Mouse (Mus musculus) forebrain, embryonic 14.5 days (tissue): ENCODE measurements around the gene Orai2. TPM values are rescaled to one million over a fixed set of nuclear protein-coding genes. Genes with fewer than 3 reads are reported as not detected.

Experiments
- ATAC-seq: fragments of 200-750 bp; cut with Nextera tagmentation; 2 replicates; pipeline ENCODE4 v1.8.0; 2017; ENCODE audit warnings: mild to moderate bottlenecking, moderate library complexity
- DNase-seq: peaks from one replicate; pipeline ENCODE4 v3.0.0-alpha.2; 2015; ENCODE audit warnings: low spot score
- H3K27ac ChIP-seq: fragments of 300-500 bp; sonication (generic); 2 replicates; pipeline ENCODE4 v1.5.1; 2014; ENCODE audit warnings: low read depth, mild to moderate bottlenecking, control low read depth, low read length, moderate library complexity
- H3K27me3 ChIP-seq: fragments of 300-500 bp; sonication (generic); replicated peaks from 2 replicates; pipeline ENCODE4 v1.6.1; 2014; ENCODE audit warnings: low read length, control low read depth, mixed read lengths; ENCODE audit not compliant: control insufficient read depth, insufficient read depth
- H3K36me3 ChIP-seq: fragments of 300-500 bp; sonication (generic); 2 replicates; pipeline ENCODE4 v1.6.1; 2014; ENCODE audit warnings: low read length, control low read depth; ENCODE audit not compliant: control insufficient read depth, insufficient read depth
- H3K4me1 ChIP-seq: fragments of 300-500 bp; sonication (generic); 2 replicates; pipeline ENCODE4 v1.6.1; 2014; ENCODE audit warnings: antibody characterized with exemption, low read length, control low read depth; ENCODE audit not compliant: control insufficient read depth, insufficient read depth
- H3K4me2 ChIP-seq: fragments of 300-500 bp; sonication (generic); 2 replicates; pipeline ENCODE4 v1.6.1; 2014; ENCODE audit warnings: mild to moderate bottlenecking, control low read depth, low read length
- H3K4me3 ChIP-seq: fragments of 300-500 bp; sonication (generic); 2 replicates; pipeline ENCODE4 v1.5.1; 2014; ENCODE audit warnings: low read depth, low read length, control low read depth
- H3K9ac ChIP-seq: fragments of 300-500 bp; sonication (generic); 2 replicates; pipeline ENCODE4 v1.6.1; 2014; ENCODE audit warnings: mild to moderate bottlenecking, low read length, control low read depth, moderate library complexity
- H3K9me3 ChIP-seq: fragments of 300-500 bp; sonication (generic); replicated peaks from 2 replicates; pipeline ENCODE4 v1.6.1; 2016; ENCODE audit warnings: low read length, control low read depth, mixed read lengths; ENCODE audit not compliant: control insufficient read depth
- WGBS: fragments of 180-500 bp; shearing (Covaris S2); extraction: QIAGEN DNeasy Blood & Tissue Kit; methylation state at CpG from one replicate; pipeline ENCODE4 v1.1.7; 2014; 5-methylcytosine and 5-hydroxymethylcytosine counted together
- polyA plus RNA-seq: library from polyadenylated mRNA; unstranded; fragments of >200 nt; fragmentation: Nextera tagmentation; extraction: Ambion mirVana; gene quantifications from 2 replicates; pipeline ENCODE4 v1.2.1, GENCODE M21; 2014

The Orai2 gene
- polyA plus RNA-seq, 1 experiment from 2014 or later: 21.7 TPM

- Histone ChIP-seq H3K4me3 (no peak overlapping the region), H3K9ac (no peak overlapping the region), H3K36me3 (peaks cover 4% of the 10 kb centered on the region), H3K27ac (no peak overlapping the region), H3K9me3 (no peaks in the 10 kb centered on the region), H3K4me1 (no peaks in the 10 kb centered on the region), H3K27me3 (no peaks in the 10 kb centered on the region), H3K4me2 (no peak overlapping the region)
- WGBS: 90% methylated on average over 1 of the region's 1 CpGs
- ATAC-seq (no peak), DNase-seq (no peak)
Observed at GRCm38 (mm10) chr5:136146936-136147335, 23.6 kb downstream of the Orai2 start.

- no peak for ATAC-seq
- no peak overlapping the region for H3K4me3 ChIP-seq
- no peaks in the 10 kb centered on the region for H3K27me3 ChIP-seq
- H3K4me2 ChIP-seq: no peak overlapping the region
- no peaks in the 10 kb centered on the region for H3K9me3 ChIP-seq
- WGBS: 74% methylated on average over 12 of the region's 12 CpGs
- no peak overlapping the region for H3K9ac ChIP-seq
- peaks cover 25% of the 10 kb centered on the region for H3K36me3 ChIP-seq
- no peak for DNase-seq
- H3K27ac ChIP-seq: no peak overlapping the region
- H3K4me1 ChIP-seq: no peaks in the 10 kb centered on the region
Observed at GRCm38 (mm10) chr5:136144606-136145430, 25.7 kb downstream of the Orai2 start.

GRCm38 (mm10) chr5:136143161-136143755 lies 27.3 kb downstream of the Orai2 start:
- Histone ChIP-seq H3K4me3 (no peak overlapping the region), H3K27me3 (no peaks in the 10 kb centered on the region), H3K9me3 (no peaks in the 10 kb centered on the region), H3K4me1 (no peaks in the 10 kb centered on the region), H3K27ac (no peak overlapping the region), H3K4me2 (no peak overlapping the region), H3K9ac (no peak overlapping the region), H3K36me3 (peaks cover 36% of the 10 kb centered on the region)
- 90% methylated on average over 6 of the region's 6 CpGs for WGBS
- ATAC-seq (no peak), DNase-seq (no peak)

- Histone ChIP-seq H3K4me2 (no peak overlapping the region), H3K9ac (no peak overlapping the region), H3K27ac (no peak overlapping the region), H3K4me3 (no peak overlapping the region), H3K36me3 (peaks cover 36% of the 10 kb centered on the region), H3K9me3 (no peaks in the 10 kb centered on the region), H3K27me3 (no peaks in the 10 kb centered on the region), H3K4me1 (no peaks in the 10 kb centered on the region)
- DNase-seq (no peak), ATAC-seq (no peak)
- WGBS: 84% methylated on average over 5 of the region's 5 CpGs
Observed at GRCm38 (mm10) chr5:136142746-136143145, 27.8 kb downstream of the Orai2 start.

GRCm38 (mm10) chr5:136140057-136140482 lies 30.4 kb downstream of the Orai2 start:
- no peaks in the 10 kb centered on the region for H3K27me3 ChIP-seq
- 97% methylated on average over 8 of the region's 10 CpGs for WGBS
- H3K4me1 ChIP-seq: peaks cover 5% of the 10 kb centered on the region; the same call in 1 of the 2 replicates
- no peak overlapping the region for H3K27ac ChIP-seq
- no peak overlapping the region for H3K9ac ChIP-seq
- ATAC-seq (no peak), DNase-seq (no peak)
- H3K4me3 ChIP-seq: no peak overlapping the region
- no peaks in the 10 kb centered on the region for H3K9me3 ChIP-seq
- H3K36me3 ChIP-seq: peaks cover 36% of the 10 kb centered on the region
- no peak overlapping the region for H3K4me2 ChIP-seq

GRCm38 (mm10) chr5:136139393-136139792 lies 31.1 kb downstream of the Orai2 start:
- no peak for ATAC-seq

GRCm38 (mm10) chr5:136137658-136138274 lies 32.7 kb downstream of the Orai2 start:
- DNase-seq: peak; percentile 60
- no peaks in the 10 kb centered on the region for H3K27me3 ChIP-seq
- peaks cover 8% of the 10 kb centered on the region for H3K4me1 ChIP-seq
- no peak for ATAC-seq
- H3K4me3 ChIP-seq: no peak overlapping the region
- no peaks in the 10 kb centered on the region for H3K9me3 ChIP-seq
- H3K4me2 ChIP-seq: no peak overlapping the region
- H3K27ac ChIP-seq: no peak overlapping the region
- 72% methylated on average over 13 of the region's 13 CpGs for WGBS
- peaks cover 43% of the 10 kb centered on the region for H3K36me3 ChIP-seq
- no peak overlapping the region for H3K9ac ChIP-seq

More at GRCm38 (mm10) chr5:136139393-136139792, 31.1 kb downstream of the Orai2 start:
- H3K36me3 ChIP-seq: peaks cover 36% of the 10 kb centered on the region
- H3K27ac ChIP-seq: no peak overlapping the region
- no peaks in the 10 kb centered on the region for H3K9me3 ChIP-seq
- no peak overlapping the region for H3K4me2 ChIP-seq
- H3K4me1 ChIP-seq: peaks cover 8% of the 10 kb centered on the region
- no peak overlapping the region for H3K9ac ChIP-seq
- H3K4me3 ChIP-seq: no peak overlapping the region
- DNase-seq: no peak
- 95% methylated on average over 13 of the region's 13 CpGs for WGBS
- H3K27me3 ChIP-seq: no peaks in the 10 kb centered on the region

- ATAC-seq: no peak
- WGBS: 7% methylated on average over 20 of the region's 20 CpGs
Observed at GRCm38 (mm10) chr5:136136292-136136990, 34.1 kb downstream of the Orai2 start.

More at GRCm38 (mm10) chr5:136136292-136136990, 34.1 kb downstream of the Orai2 start:
- H3K9ac ChIP-seq: peak overlapping the region; percentile 72
- H3K4me3 ChIP-seq: peak overlapping the region; percentile 80
- DNase-seq: no peak
- H3K27me3 ChIP-seq: no peaks in the 10 kb centered on the region
- H3K9me3 ChIP-seq: no peaks in the 10 kb centered on the region
- peak overlapping the region; percentile 77 for H3K4me2 ChIP-seq
- H3K27ac ChIP-seq: no peak overlapping the region; the same call in 1 of the 2 replicates
- H3K36me3 ChIP-seq: peaks cover 46% of the 10 kb centered on the region
- H3K4me1 ChIP-seq: peaks cover 8% of the 10 kb centered on the region
